In the genomic region with DNA sequence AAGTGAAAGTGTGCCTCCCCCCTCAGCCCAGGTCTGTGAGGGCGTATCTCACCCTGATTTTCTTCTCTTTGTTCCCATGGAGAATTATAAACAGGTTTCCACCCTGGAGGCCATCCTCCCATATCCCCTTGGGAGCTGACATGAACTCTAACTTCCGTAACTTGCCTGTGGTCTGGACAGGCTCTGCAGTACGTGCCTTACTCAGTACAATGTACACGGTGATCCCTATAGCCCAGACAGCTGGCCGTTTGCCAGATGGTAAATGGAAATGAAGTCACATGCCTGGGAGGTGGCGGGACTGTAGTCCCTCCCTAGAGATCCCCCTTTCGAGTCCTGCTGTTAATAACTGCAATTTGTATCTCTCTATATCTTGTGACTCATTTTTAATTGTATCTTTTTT, we compare ENCODE assay signal across 9 mouse cellular contexts. TPM values are rescaled to one million over a fixed set of nuclear protein-coding genes. Genes with fewer than 3 reads are reported as not detected.
A peak's percentile ranks its signal among the peaks of the same experiment; 100 is the strongest.
DNase-seq lines count a peak whose midpoint lies in the region; ATAC-seq lines count a peak whose summit lies in the region.
"Had no signal": no experiment of that assay in that cellular context is flagged by ENCODE, and none has a peak within 500 bp of the region (broad histone marks: within the 10 kb centered on the region; RNA-seq: fewer than 3 reads in every experiment).

No protein-coding gene starts in this region.

- H3K4me2 ChIP-seq in forebrain, embryonic 13.5 days, result peak overlapping the region; percentile 18
- peak overlapping the region; percentile 1; the same call in 1 of the 2 replicates for H3K4me2 ChIP-seq in hindbrain, embryonic 16.5 days (ENCODE audit: low read length)
- H3K4me2 ChIP-seq in liver, embryonic 16.5 days (ENCODE audit: low read depth, low read length), result peak overlapping the region; percentile 57
- no peak overlapping the region for H3K4me2 ChIP-seq in neural tube, embryonic 11.5 days (ENCODE audit: low read depth)

- H3K4me3 ChIP-seq in forebrain, embryonic 13.5 days, result no peak overlapping the region
- H3K4me3 ChIP-seq in hindbrain, embryonic 16.5 days (ENCODE audit: low read length), result no peak overlapping the region
- H3K4me3 ChIP-seq in liver, embryonic 16.5 days (ENCODE audit: low read depth, low read length), result peak overlapping the region; percentile 33
- no peak overlapping the region for H3K4me3 ChIP-seq in neural tube, embryonic 11.5 days (ENCODE audit: low read depth, low read length)

- peak; percentile 85 for ATAC-seq in forebrain, embryonic 13.5 days
- ATAC-seq in hindbrain, embryonic 16.5 days, result peak; percentile 81
- peak; percentile 65 for ATAC-seq in liver, embryonic 16.5 days (ENCODE audit: low read depth)
- ATAC-seq in neural tube, embryonic 11.5 days (ENCODE audit: insufficient read depth, low FRiP score, low TSS enrichment), result peak; percentile 86

- DNase-seq in urinary bladder, postnatal 36 days (ENCODE audit: low spot score in 2 of 2), result peak; percentile 44 to 58
- no peak for DNase-seq in urinary bladder, postnatal 10 days (ENCODE audit: low spot score)
- peak; percentile 77 for DNase-seq in neural tube, embryonic 11.5 days (ENCODE audit: low spot score)
- no peak for DNase-seq in gastrocnemius, postnatal 14 days
- DNase-seq in left cerebral cortex, adult 11 months (ENCODE audit: low spot score), result no peak

- no peaks in the 10 kb centered on the region for H3K9me3 ChIP-seq in forebrain, embryonic 13.5 days (replicated peaks)
- no peaks in the 10 kb centered on the region for H3K9me3 ChIP-seq in hindbrain, embryonic 16.5 days (ENCODE audit: control insufficient read depth, low read length)
- H3K9me3 ChIP-seq in liver, embryonic 16.5 days (replicated peaks; ENCODE audit: control insufficient read depth, low read length), result no peaks in the 10 kb centered on the region
- no peaks in the 10 kb centered on the region for H3K9me3 ChIP-seq in neural tube, embryonic 11.5 days (ENCODE audit: control insufficient read depth, low read length)

- peaks cover 32% of the 10 kb centered on the region for H3K4me1 ChIP-seq in forebrain, embryonic 13.5 days
- peaks cover 13% of the 10 kb centered on the region for H3K4me1 ChIP-seq in hindbrain, embryonic 16.5 days (ENCODE audit: control insufficient read depth, insufficient read depth, low read depth, low read length)
- H3K4me1 ChIP-seq in liver, embryonic 16.5 days (ENCODE audit: control insufficient read depth, low read depth, low read length), result peaks cover 96% of the 10 kb centered on the region
- peaks cover 23% of the 10 kb centered on the region for H3K4me1 ChIP-seq in neural tube, embryonic 11.5 days (ENCODE audit: control insufficient read depth, insufficient read depth, low read length)

- H3K27me3 ChIP-seq in forebrain, embryonic 13.5 days, result no peaks in the 10 kb centered on the region
- no peaks in the 10 kb centered on the region for H3K27me3 ChIP-seq in hindbrain, embryonic 16.5 days (replicated peaks; ENCODE audit: control insufficient read depth, insufficient read depth, low read length)
- no peaks in the 10 kb centered on the region for H3K27me3 ChIP-seq in liver, embryonic 16.5 days (ENCODE audit: control insufficient read depth, insufficient read depth, low read depth, low read length)
- no peaks in the 10 kb centered on the region for H3K27me3 ChIP-seq in neural tube, embryonic 11.5 days (ENCODE audit: control insufficient read depth, insufficient read depth, low read length)

- intact Hi-C loops in gastrocnemius, postnatal 14 days (cut with DNase I; ENCODE audit: low total_unique reads), result no loop called here

- no peaks in the 10 kb centered on the region for H3K36me3 ChIP-seq in forebrain, embryonic 13.5 days (ENCODE audit: poor library complexity, severe bottlenecking)
- no peaks in the 10 kb centered on the region for H3K36me3 ChIP-seq in hindbrain, embryonic 16.5 days (ENCODE audit: control insufficient read depth, insufficient read depth, low read length)
- 0 out of 2 replicates have a peak, but pooled peaks cover 3% of the 10 kb centered on the region for H3K36me3 ChIP-seq in liver, embryonic 16.5 days (ENCODE audit: control insufficient read depth, insufficient read depth)
- no peaks in the 10 kb centered on the region for H3K36me3 ChIP-seq in neural tube, embryonic 11.5 days (ENCODE audit: control insufficient read depth, insufficient read depth, low read length)

- no peak overlapping the region for H3K9ac ChIP-seq in forebrain, embryonic 13.5 days
- H3K9ac ChIP-seq in hindbrain, embryonic 16.5 days (ENCODE audit: low read depth, low read length), result no peak overlapping the region
- peak overlapping the region; percentile 69 for H3K9ac ChIP-seq in liver, embryonic 16.5 days (ENCODE audit: low read depth, low read length)
- H3K9ac ChIP-seq in neural tube, embryonic 11.5 days (ENCODE audit: low read length), result no peak overlapping the region

- no peak overlapping the region for H3K27ac ChIP-seq in forebrain, embryonic 13.5 days
- no peak overlapping the region for H3K27ac ChIP-seq in hindbrain, embryonic 16.5 days (ENCODE audit: low read depth, low read length)
- H3K27ac ChIP-seq in liver, embryonic 16.5 days (ENCODE audit: low read length), result peak overlapping the region; percentile 98
- H3K27ac ChIP-seq in neural tube, embryonic 11.5 days (ENCODE audit: low read depth, low read length), result no peak overlapping the region

- WGBS in forebrain, embryonic 13.5 days, result 8% methylated on average over 7 of the region's 7 CpGs
- 2% methylated on average over 7 of the region's 7 CpGs for WGBS in hindbrain, embryonic 16.5 days
- 14% methylated on average over 7 of the region's 7 CpGs for WGBS in liver, embryonic 16.5 days (ENCODE audit: insufficient replicate concordance)
- 13% methylated on average over 7 of the region's 7 CpGs for WGBS in neural tube, embryonic 11.5 days

RNA-seq across cellular contexts. Expression of a gene that starts 22.5 kb away (rescaled TPM):
- polyA plus RNA-seq in forebrain, embryonic 13.5 days (2015; fragmentation: Nextera tagmentation; extraction: Ambion mirVana), result 19.2 and 22.0 TPM in 2 replicates
- 37.4 and 40.3 TPM in 2 replicates for polyA plus RNA-seq in hindbrain, embryonic 16.5 days (2015; fragmentation: Nextera tagmentation; extraction: Ambion mirVana)
- polyA plus RNA-seq in liver, embryonic 16.5 days (2015; fragmentation: Nextera tagmentation; extraction: Ambion mirVana), result 46.5 and 52.1 TPM in 2 replicates
- polyA plus RNA-seq in neural tube, embryonic 11.5 days (2014; fragmentation: Nextera tagmentation; extraction: Ambion mirVana), result 9.2 and 10.3 TPM in 2 replicates
- 10 to 100 TPM; 50.3 to 61.8 TPM for total RNA-seq in gastrocnemius, postnatal 14 days (2021)

RNA-seq across cellular contexts. Expression of a gene that starts 52.4 kb away (rescaled TPM):
- polyA plus RNA-seq in forebrain, embryonic 13.5 days (2015; fragmentation: Nextera tagmentation; extraction: Ambion mirVana), result 27.1 and 30.1 TPM in 2 replicates
- polyA plus RNA-seq in hindbrain, embryonic 16.5 days (2015; fragmentation: Nextera tagmentation; extraction: Ambion mirVana), result 24.0 and 27.2 TPM in 2 replicates
- polyA plus RNA-seq in liver, embryonic 16.5 days (2015; fragmentation: Nextera tagmentation; extraction: Ambion mirVana), result 10.1 and 10.4 TPM in 2 replicates
- 19.2 and 19.7 TPM in 2 replicates for polyA plus RNA-seq in neural tube, embryonic 11.5 days (2014; fragmentation: Nextera tagmentation; extraction: Ambion mirVana)
- total RNA-seq in gastrocnemius, postnatal 14 days (2021), result 10 to 100 TPM; 12.3 TPM

RNA-seq across cellular contexts. Expression of a gene that starts 52.9 kb away (rescaled TPM):
- not detected in 2 replicates for polyA plus RNA-seq in forebrain, embryonic 13.5 days (2015; fragmentation: Nextera tagmentation; extraction: Ambion mirVana)
- 0.11 and 0.16 TPM in 2 replicates for polyA plus RNA-seq in hindbrain, embryonic 16.5 days (2015; fragmentation: Nextera tagmentation; extraction: Ambion mirVana)
- not detected in 2 replicates for polyA plus RNA-seq in liver, embryonic 16.5 days (2015; fragmentation: Nextera tagmentation; extraction: Ambion mirVana)
- not detected in 2 replicates for polyA plus RNA-seq in neural tube, embryonic 11.5 days (2014; fragmentation: Nextera tagmentation; extraction: Ambion mirVana)
- total RNA-seq in gastrocnemius, postnatal 14 days (2021), result under 1 TPM; 0.49 to 0.60 TPM
- total RNA-seq: adrenal gland, postnatal 36 days had no signal

Comparison
In these comparisons a context has a peak if more than half of its experiments do, and no peak if none do; other contexts are left out.
1. DNase-seq: peak in urinary bladder, postnatal 36 days (2 of 2) and neural tube, embryonic 11.5 days (single experiment); none in urinary bladder, postnatal 10 days (single experiment), gastrocnemius, postnatal 14 days (single experiment) and left cerebral cortex, adult 11 months (single experiment).
2. Peak in every context shown above with its lines, with median percentiles within 50 percentile points of each other: ATAC-seq.